Mouse (Mus musculus) adrenal gland, adult 18-20 months (tissue): ENCODE measurements at regions not wholly inside any gene's neighbourhood (a gene's known extent, or its start where the extent isn't known, plus 50 kb on each side); places are given as distances from the start of the nearest gene placed in this dataset.
"Not testable (repeated sequence)": the region's sequence is repeated elsewhere in the genome, so short reads cannot be mapped to it uniquely, and the experiment has no call there.

ENCODE experiments used
- DNase-seq, 2 experiments: peaks; one replicate each; pipeline ENCODE4 v3.0.0; 2021 to 2022; ENCODE audit warnings: low spot score in 2 of 2

- DNase-seq: no peak
These were observed 452.9 kb upstream of the Arid1b start for GRCm38 (mm10) chr17:4541020-4541743.

- no peak for DNase-seq
These were observed 447.6 kb upstream of the Arid1b start for GRCm38 (mm10) chr17:4546579-4546978.

DNA sequence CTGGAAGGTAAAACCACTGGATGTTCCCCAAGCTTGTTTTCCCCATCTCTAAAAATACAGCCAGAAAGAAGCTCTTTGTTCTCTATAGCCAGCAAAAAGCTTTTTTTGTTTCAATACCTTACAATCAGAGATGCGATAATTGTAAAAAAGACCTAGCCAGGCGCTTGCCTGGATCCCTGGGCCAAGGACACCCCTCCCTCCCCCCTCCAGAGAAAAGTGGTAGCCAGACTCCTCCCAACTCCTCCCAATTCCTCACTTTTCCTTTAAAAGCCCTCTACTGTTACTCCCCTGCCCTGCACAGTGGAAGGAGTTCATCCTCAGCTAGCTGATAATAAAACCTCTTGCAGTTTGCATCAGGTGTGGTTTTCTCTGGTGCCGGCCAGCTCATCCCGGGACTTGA, 441.1 kb upstream of the Arid1b start:
- DNase-seq: not testable (repeated sequence)

DNA sequence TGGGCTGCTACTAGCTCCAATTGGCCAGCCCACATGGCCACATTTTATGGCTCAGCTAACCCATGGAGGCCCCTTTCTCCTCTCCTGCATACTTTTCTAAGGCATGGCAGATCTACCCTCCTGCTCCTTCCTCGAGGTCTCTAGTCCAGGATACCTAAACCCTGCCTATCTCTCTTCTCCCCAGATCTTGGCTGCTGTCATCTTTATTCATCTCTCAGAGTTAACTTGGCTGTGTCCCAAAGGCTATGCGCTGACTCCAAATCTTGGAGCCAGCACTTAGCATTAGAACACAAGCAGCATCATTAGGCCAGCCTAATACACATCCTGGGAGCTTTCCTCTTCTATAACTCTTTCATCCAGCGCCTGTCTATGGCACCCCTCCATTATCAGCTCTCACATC, 430.5 kb upstream of the Arid1b start:
- no peak for DNase-seq

GRCm38 (mm10) chr17:4576883-4577282, 417.2 kb upstream of the Arid1b start:
- DNase-seq: no peak

GRCm38 (mm10) chr17:4581851-4582250, 412.3 kb upstream of the Arid1b start:
- DNase-seq: no peak

GRCm38 (mm10) chr17:4610481-4610880, 383.7 kb upstream of the Arid1b start:
- no peak for DNase-seq

DNA sequence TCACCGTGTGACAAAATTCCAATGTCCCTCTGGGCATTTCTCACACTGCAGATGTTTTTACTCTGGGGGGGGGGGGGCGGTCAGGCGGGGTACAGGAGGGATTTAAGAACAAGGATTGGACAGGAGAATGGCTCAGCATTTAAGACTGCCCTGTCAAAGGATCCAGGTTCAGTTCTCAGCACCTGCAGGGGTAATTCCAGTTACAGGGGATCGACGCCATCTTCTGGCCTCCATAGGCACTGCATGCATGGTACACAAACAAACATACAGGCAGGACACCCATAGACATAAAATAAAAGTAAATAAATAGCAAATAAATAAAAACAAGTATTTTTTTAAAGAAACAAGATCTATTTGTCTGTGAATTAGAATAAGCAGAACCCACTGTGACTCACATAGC, 383.1 kb upstream of the Arid1b start:
- no peak for DNase-seq

GRCm38 (mm10) chr17:4611711-4612110, 382.4 kb upstream of the Arid1b start:
- DNase-seq: no peak

- DNase-seq: peak in 1 of 2 experiments; percentile 6
These were observed 382.0 kb upstream of the Arid1b start for GRCm38 (mm10) chr17:4612136-4612535.

DNA sequence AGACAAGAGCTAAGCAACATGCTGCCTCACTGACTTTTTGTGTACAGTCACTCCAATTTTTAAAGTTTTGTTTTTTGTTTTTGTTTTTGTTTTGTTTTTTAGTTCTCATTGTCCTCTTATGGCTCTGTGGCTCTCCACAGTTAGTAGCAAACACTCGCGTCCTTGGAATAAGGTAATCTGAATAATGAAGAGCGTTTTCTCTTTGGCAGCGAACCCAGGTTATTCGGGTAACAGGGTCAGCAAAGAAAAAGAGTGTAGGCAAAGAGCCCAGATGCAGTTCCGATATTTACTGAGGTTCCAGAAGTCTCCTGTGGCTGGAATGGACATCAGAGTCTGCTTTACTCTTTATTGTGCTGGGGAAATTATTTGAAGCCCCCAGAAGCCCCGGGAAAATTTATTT, 381.4 kb upstream of the Arid1b start:
- DNase-seq: no peak

DNA sequence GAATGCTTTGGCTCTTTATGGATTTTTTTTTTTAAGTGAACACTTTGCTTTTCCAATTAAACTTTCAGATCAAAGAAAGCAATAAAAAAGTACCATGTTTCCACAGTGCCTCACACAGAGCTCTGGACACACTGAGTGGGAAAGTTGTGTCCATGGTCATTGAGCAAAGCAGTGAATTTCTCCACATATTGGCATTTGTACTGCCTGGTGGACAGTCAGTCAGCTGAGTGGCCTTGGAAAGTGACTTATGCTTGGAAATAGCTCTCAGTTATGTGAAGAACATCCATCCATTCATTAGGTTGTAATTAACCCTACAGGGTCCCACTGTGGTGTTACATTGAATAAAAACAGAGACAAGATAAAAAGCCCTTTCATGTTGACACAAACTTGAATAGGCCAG, 373.8 kb upstream of the Arid1b start:
- DNase-seq: no peak

DNA sequence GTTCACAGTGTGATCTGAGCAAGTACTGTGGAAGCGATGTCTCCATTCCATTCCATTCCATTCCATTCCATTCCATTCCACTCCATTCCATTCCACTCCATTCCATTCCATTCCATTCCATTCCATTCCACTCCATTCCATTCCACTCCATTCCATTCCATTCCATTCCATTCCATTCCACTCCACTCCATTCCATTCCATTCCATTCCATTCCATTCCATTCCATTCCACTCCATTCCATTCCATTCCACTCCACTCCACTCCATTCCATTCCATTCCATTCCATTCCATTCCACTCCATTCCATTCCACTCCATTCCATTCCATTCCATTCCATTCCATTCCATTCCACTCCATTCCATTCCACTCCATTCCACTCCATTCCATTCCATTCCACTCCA, 368.0 kb upstream of the Arid1b start:
- DNase-seq: not testable (repeated sequence)

- no peak for DNase-seq
These were observed 366.6 kb upstream of the Arid1b start for GRCm38 (mm10) chr17:4627542-4627941.

- no peak for DNase-seq
These were observed 363.0 kb upstream of the Arid1b start for GRCm38 (mm10) chr17:4631122-4631521.

DNA sequence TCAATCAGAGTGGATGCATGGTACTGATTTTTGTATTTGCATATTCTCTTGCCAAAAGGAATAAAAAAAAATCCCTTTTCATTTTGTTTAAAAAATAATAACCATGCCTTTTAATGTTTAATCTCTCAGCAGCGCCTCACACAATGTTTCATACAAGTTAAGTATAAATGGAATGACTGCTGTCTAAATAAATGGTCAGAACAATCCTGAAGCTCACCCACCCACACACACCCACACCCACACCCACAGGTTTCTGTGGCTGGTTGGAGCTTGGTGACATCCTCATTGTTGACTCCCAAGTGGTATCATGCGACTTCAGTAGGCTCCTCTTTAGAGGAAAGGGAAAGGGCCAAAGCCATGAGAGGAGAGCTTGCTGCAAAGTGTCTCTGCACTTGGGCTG, 361.6 kb upstream of the Arid1b start:
- DNase-seq: no peak

GRCm38 (mm10) chr17:4633771-4634170, 360.4 kb upstream of the Arid1b start:
- DNase-seq: no peak

DNA sequence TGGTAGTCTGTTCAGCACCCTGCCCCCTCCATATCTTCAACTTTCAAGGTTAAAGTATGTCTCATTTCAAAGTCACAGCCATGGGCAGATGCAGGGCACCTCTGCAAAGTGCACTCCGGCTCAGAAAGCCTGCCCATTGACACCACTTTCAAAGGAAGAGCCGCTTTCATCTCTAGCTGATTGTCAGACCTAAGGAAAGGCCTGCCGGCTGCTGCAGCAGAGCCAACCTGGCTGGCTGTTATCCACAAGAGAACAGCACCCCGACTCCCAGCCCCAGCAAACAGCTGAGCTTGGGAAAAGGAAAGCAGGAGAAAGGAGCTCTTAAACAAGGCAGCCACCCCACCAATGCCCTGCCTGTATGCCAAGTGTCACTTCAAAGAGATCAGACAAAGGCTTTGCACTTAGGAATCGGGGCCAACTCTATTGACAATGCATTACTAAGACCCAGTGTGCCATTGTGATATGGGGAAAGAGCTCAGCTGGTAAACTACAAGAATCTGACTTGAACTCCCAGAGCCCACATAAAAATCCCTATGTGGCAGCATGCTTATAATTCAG, 357.3 kb upstream of the Arid1b start:
- DNase-seq: peak in 1 of 2 experiments; percentile 11

DNA sequence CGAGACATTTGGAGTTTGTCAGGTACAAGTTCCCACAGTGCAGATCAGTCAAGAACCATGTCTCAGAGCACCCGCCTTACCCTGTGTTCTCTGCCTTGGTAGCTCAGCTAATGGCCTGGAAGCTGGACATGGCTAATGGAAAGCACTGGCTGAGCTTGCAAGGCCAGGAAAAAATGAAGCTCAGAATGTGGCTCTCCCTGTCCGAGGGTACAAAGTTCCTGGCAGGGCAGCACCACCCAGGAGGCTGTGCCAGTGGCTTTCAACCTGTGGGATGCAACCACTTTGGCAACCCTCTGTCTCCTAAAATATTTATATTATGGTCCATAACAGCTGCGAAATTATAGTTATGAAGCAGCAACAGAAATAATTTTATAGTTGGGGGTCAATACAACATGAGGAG, 354.6 kb upstream of the Arid1b start:
- no peak for DNase-seq

DNA sequence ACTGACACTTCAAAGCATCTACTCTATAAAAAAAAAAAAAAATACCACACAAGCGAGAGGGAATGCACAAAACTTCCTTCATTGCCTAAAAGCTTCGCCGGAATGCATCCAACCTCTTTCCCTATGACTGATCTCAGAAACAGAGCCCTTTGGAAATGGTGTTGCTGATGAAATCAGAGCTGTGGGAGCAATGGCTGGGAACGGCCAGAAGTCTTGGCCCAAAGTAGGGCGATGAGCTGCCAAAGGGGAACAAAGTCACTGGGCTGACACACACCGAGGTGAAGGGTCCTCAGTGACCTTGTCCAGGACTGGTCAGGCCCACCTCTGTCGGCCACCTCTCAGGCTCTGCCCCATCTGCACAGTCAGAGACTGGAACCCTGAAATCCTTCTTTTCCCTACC, 353.6 kb upstream of the Arid1b start:
- DNase-seq: peak in 1 of 2 experiments; percentile 42

- DNase-seq: no peak
These were observed 353.0 kb upstream of the Arid1b start for GRCm38 (mm10) chr17:4641166-4641565.

DNA sequence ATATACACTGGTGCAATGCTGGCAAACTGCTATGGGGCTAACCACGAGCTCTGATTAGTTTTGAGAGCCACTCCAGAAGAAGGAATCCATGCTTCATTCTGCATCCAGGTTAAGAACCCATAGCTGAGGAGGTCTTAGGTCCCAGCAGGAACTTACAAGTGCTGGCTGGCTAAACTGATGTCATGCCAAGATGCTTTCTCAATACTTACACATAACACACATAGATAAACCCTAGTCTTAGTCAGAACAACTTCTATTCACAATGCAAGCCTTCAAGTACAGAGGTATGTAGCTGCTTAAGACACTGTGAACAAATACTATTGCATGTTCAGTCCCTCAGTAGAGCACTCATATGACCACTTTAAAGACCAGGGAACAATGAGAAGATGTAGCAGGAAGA, 352.1 kb upstream of the Arid1b start:
- no peak for DNase-seq

DNA sequence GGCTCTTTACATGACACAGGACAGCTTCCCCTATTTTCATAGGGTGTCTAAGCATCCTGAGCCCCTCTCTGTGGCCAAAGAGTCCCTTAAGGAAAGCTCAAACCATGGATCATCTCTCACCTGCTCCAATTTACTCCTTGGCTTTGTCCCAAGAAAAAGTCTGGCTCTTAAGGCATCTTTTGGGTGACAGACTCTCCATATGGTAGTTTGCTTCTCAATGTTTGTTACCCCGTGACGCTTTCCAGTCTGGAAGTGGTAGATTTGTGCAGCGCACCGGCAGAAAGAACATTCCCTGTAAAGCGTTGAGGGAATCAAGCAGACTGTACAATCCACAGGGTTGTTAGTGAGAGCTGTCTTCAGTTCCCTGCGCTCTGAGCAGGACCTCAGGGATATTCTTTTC, 350.8 kb upstream of the Arid1b start:
- DNase-seq: no peak
